Mouse (Mus musculus) cerebellum, postnatal 10 days (tissue): ENCODE measurements around the gene Ivd.

Source experiments
- DNase-seq, 2 experiments: peaks; one replicate each; pipeline ENCODE4 v3.0.0; 2021; ENCODE audit warnings: mixed read lengths in 2 of 2

Ivd gene

GRCm38 (mm10) chr2:118910605-118911278 is 49.0 kb downstream of the Ivd start:
- no peak for DNase-seq

GRCm38 (mm10) chr2:118912706-118913105 is 51.0 kb downstream of the Ivd start:
- no peak for DNase-seq

- peak; percentile 75 to 77 for DNase-seq
Observed at GRCm38 (mm10) chr2:118913551-118914276, 52.0 kb downstream of the Ivd start.

DNA sequence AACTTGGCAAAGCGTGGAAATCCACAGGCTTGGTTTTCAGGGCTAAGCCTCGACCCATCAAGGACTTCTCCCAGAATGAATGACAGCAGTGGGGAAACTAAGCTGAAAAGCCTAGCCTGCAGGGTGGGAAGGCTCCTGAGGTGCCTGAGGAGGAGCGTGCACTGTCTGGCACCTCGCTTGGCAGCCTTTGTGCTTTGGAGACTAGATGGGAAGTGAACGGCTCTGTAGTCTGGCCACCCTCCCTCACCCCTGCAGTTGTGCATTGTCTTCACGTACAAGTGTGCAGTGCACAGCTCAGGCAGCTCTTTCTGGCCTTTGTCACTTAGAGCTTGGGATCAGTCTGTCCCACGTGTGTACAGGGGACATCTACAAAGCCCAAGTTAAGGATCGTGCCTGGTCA is 52.9 kb downstream of the Ivd start:
- peak in 1 of 2 experiments; percentile 34 for DNase-seq

DNA sequence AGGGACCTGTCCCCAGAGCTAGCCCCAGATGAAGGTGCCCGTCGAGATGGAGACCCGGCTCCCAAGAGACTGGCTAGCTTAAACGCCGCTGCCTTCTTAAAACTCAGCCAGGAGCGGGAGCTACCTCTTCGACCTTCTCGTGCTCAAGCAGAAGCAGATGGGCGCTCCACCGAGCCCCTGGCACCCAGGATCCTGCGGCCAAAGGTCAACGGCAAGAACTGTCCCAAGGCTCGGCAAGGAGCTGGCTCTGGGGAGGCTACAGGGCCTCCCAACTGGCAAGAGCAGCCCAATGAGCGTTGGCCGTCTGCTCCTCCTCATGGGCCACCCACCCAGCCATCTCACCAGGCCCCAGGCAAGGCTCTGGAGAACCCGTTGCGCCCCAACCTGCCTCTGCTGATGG is 54.7 kb downstream of the Ivd start:
- peak in 1 of 2 experiments; percentile 33 for DNase-seq

GRCm38 (mm10) chr2:118918543-118918942 is 56.8 kb downstream of the Ivd start:
- no peak for DNase-seq

DNA sequence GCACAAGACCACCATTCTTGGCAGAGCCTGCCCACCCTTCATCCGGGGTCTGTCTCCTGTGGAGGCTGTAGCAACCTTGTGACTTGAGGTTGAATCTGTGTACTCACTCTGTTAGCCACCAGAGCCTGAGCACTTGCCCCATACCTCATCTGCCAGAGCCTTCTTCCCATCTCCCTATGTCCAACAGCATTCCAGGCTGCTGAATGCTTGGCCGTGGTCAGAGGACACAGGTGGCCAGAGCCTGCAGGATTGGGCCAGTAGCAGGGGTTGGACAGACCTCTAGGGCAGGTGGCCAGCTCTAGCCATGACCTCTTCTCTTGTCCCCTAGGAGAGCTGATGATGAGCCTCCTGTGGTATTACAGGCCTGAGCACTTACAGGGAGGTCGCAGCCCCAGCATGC is 58.7 kb downstream of the Ivd start:
- DNase-seq = peak in 1 of 2 experiments; percentile 29

- no peak for DNase-seq
Observed at GRCm38 (mm10) chr2:118925952-118926351, 64.2 kb downstream of the Ivd start.

DNA sequence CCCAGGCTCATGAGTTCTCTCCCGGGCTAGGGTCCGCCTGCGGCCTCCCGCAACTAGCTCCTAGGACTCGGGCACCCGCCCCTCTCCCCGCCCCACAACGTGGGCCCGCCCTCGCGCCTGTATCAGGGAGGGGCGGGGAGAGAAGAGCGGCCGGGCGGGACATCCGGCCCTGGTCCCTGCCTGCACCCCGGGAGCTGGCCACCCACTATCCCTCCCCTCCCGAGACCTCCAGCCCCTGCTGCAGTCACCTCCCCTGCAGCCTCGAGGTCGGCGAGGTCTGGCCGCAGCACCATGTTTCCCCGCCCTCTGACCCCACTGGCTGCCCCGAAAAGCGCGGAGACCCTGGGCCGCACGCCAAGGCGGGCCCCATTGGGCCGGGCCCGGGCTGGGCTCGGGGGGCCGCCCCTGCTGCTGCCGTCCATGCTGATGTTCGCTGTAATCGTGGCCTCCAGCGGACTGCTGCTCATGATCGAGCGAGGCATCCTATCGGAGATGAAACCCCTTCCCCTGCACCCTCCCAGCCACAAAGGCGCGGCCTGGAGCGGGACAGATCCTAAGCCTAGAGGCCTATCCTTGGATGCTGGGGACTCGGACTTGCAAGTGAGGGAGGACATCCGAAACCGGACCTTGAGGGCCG is 64.7 kb downstream of the Ivd start, which contains the start of gene Chst14:
TSS of gene Chst14 (plus strand) at position 136 of the 637 bp plus-strand sequence.
- DNase-seq = peak; percentile 56 to 74

GRCm38 (mm10) chr2:118926998-118927739 is 65.4 kb downstream of the Ivd start:
- DNase-seq = no peak
